Mouse (Mus musculus) stomach, embryonic 15.5 days (tissue): ENCODE data around the gene Chek1. TPM values are rescaled to one million over a fixed set of nuclear protein-coding genes. Genes with fewer than 3 reads are reported as not detected.

ENCODE experiments used
- ATAC-seq: fragments of 200-750 bp; cut with Nextera tagmentation; 2 replicates; pipeline ENCODE4 v1.8.0; 2017; ENCODE audit warnings: low read depth, moderate number of reproducible peaks, moderate TSS enrichment; ENCODE audit not compliant: insufficient read depth, low FRiP score
- H3K27ac ChIP-seq: fragments of 300-500 bp; sonication (generic); 2 replicates; pipeline ENCODE4 v1.5.1; 2015; ENCODE audit warnings: mild to moderate bottlenecking, inconsistent platforms
- H3K27me3 ChIP-seq: fragments of 300-500 bp; sonication (generic); replicated peaks from 2 replicates; pipeline ENCODE4 v1.6.1; 2015; ENCODE audit warnings: inconsistent platforms
- H3K36me3 ChIP-seq: fragments of 300-500 bp; sonication (generic); 2 replicates; pipeline ENCODE4 v1.6.1; 2015; ENCODE audit warnings: inconsistent platforms
- H3K4me1 ChIP-seq: fragments of 300-500 bp; sonication (generic); 2 replicates; pipeline ENCODE4 v1.6.1; 2015; ENCODE audit warnings: inconsistent platforms
- H3K4me2 ChIP-seq: fragments of 300-500 bp; sonication (generic); 2 replicates; pipeline ENCODE4 v1.6.1; 2015; ENCODE audit warnings: mild to moderate bottlenecking, inconsistent platforms
- H3K4me3 ChIP-seq: fragments of 300-500 bp; sonication (generic); replicated peaks from 2 replicates; pipeline ENCODE4 v1.5.1; 2015; ENCODE audit warnings: inconsistent platforms
- H3K9ac ChIP-seq: fragments of 300-500 bp; sonication (generic); 2 replicates; pipeline ENCODE4 v1.6.1; 2015; ENCODE audit warnings: inconsistent platforms
- H3K9me3 ChIP-seq: fragments of 300-500 bp; sonication (generic); 2 replicates; pipeline ENCODE4 v1.6.1; 2016; ENCODE audit warnings: inconsistent platforms
- WGBS: fragments of 180-500 bp; shearing (Covaris S2); methylation state at CpG from one replicate; pipeline ENCODE4 v1.1.7; 2015; 5-methylcytosine and 5-hydroxymethylcytosine counted together
- polyA plus RNA-seq: library from polyadenylated mRNA; unstranded; fragments of >200 nt; fragmentation: Nextera tagmentation; extraction: Ambion mirVana; gene quantifications from 2 replicates; pipeline ENCODE4 v1.2.1, GENCODE M21; 2015

Chek1 gene
- polyA plus RNA-seq, 1 experiment from 2014 or later = 27.6 TPM

DNA sequence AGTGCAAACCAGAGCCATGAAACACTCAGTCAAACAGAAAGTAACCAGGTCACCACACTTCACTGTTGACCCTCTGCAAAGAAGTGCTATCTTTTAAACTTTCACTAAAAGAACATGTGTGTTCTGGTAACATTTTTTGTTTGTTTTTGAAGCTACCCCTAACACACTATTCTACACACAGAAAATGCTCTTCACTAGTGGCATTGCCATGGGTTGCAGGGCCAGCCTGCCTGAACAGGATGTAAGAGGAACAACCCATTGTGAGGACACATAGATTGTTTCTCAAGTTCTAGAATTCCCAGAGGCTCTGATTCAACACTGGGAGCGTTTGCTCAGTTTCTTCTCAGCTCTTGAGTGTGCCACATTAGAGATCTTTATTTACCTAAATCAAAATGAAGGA lies 33.9 kb downstream of the Chek1 start, which contains the start of gene Acrv1:
Gene Acrv1 (plus strand): TSS at position 301 of the 400 bp plus-strand sequence.
- Histone ChIP-seq H3K9ac (no peak within 1 kb of the TSS), H3K27ac (no peak within 1 kb of the TSS), H3K36me3 (no peaks in the 10 kb centered on the region), H3K4me3 (no peak within 1 kb of the TSS), H3K27me3 (no peaks in the 10 kb centered on the region), H3K9me3 (no peaks in the 10 kb centered on the region), H3K4me2 (no peak within 1 kb of the TSS), H3K4me1 (no peaks in the 10 kb centered on the region)
- no peak for ATAC-seq
- 47% methylated on average over 1 of the region's 1 CpGs for WGBS

GRCm38 (mm10) chr9:36687329-36687728 lies 39.5 kb downstream of the Chek1 start:
- H3K9me3 ChIP-seq = no peaks in the 10 kb centered on the region
- no peak overlapping the region for H3K9ac ChIP-seq
- no peaks in the 10 kb centered on the region for H3K36me3 ChIP-seq
- no peak overlapping the region for H3K4me2 ChIP-seq
- H3K27me3 ChIP-seq = no peaks in the 10 kb centered on the region
- H3K4me3 ChIP-seq = no peak overlapping the region
- no peak overlapping the region for H3K27ac ChIP-seq
- H3K4me1 ChIP-seq = no peaks in the 10 kb centered on the region
- no peak for ATAC-seq

DNA sequence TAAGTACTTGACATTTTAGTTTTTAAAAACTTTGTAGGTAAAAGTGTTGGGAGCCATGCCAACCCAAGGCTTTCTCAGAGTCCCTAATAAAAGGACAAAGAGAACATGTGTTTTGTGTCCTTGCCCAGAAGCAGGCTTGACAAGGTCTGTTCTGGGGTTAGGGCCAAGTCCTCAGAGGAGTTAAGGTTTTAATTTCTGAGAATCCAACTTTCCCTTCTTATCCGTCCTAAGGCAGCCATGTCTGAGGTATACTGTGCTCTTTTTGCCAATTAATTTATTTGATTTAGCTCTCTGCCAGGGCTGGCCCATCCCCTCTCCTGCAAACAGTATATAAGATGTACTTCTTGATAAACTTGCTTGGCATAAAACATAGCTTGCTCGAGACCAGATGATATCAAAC lies 45.4 kb downstream of the Chek1 start:
- no peak for ATAC-seq
- no peak overlapping the region for H3K4me3 ChIP-seq
- no peaks in the 10 kb centered on the region for H3K36me3 ChIP-seq
- WGBS = 50% methylated on average over 2 of the region's 2 CpGs
- no peaks in the 10 kb centered on the region for H3K27me3 ChIP-seq
- H3K4me1 ChIP-seq = no peaks in the 10 kb centered on the region
- H3K9me3 ChIP-seq = no peaks in the 10 kb centered on the region
- H3K9ac ChIP-seq = no peak overlapping the region
- no peak overlapping the region for H3K27ac ChIP-seq
- H3K4me2 ChIP-seq = no peak overlapping the region

Other genes with a start within 250 kb of the Chek1 start
- gene Gm5615, start 185.1 kb downstream of the Chek1 start, polyA plus RNA-seq = not detected in 2 replicates
- not detected in 2 replicates for gene Gm17689, start 144.4 kb downstream of the Chek1 start, polyA plus RNA-seq
- not detected in 2 replicates for gene A630095E13Rik, start 83.7 kb downstream of the Chek1 start, polyA plus RNA-seq
- gene Acrv1, start 33.8 kb downstream of the Chek1 start, polyA plus RNA-seq = not detected in 2 replicates
- 271 and 354 TPM in 2 replicates for gene Stt3a, start 40.6 kb upstream of the Chek1 start, polyA plus RNA-seq
- 94.8 and 99.4 TPM in 2 replicates for gene Ei24, start 70.3 kb upstream of the Chek1 start, polyA plus RNA-seq
- 14.2 and 17.3 TPM in 2 replicates for gene Fez1, start 94.8 kb upstream of the Chek1 start, polyA plus RNA-seq